Mouse (Mus musculus): ENCODE measurements around the gene Fgfr2.

DNA sequence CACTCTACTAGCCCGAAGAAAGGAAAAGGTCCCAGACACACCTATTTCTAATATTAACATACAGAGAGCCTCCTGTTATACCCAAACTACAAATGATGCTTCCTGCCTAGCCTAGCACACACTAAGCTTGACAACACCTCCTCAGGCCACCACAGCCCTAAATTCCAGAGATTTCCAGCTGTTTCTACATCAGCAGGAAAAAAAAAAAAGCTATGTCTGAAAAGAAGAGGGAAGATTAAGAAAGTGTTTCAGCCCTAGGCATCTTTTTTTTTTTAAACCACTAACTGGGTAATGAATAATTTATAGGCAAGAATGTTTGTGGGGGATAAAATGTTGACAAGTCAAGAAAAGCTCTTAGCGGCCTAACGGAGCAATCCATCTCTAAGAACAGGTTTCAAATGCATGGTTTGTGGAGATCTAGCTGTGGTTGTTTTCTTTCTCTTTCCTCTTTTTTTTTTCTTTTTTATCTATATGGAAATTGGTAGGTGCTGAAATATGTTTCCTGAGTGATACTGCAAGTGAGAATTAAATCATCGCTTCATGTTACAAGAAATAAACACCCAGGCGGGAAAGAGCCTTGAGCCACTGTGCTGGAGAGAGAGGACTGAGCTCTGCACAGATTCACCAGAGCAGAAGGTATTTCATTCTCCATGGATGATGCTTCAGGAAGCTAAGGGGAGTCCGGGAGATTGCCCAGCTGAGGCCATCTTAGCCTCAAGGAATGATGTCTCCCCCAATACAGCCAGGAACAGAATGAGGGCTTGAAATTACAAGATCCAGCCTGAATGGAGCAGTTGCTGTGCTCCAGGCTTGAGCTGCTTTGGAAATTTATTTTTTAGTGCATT, 673.0 kb downstream of the Fgfr2 start:
- no peak for TF ChIP-seq CHD2 (IDR thresholded peaks at IDR 0.05; ENCODE audit: low read depth, low read length)
- no peak for TF ChIP-seq ZC3H11A (IDR thresholded peaks at IDR 0.05; ENCODE audit: borderline replicate concordance, low read depth, low read length)
- no peak for TF ChIP-seq HCFC1 (IDR thresholded peaks at IDR 0.05; ENCODE audit: borderline replicate concordance, insufficient read depth, low read length)
- TF ChIP-seq MAFK (IDR thresholded peaks at IDR 0.05; ENCODE audit: insufficient read depth, low read depth, low read length): no peak
